Mouse (Mus musculus) left cerebral cortex, postnatal 4 days (tissue): ENCODE data around the gene Limd1. TPM values are rescaled to one million over a fixed set of nuclear protein-coding genes. Genes with fewer than 3 reads are reported as not detected.
A peak's percentile ranks its signal among the peaks of the same experiment; 100 is the strongest.

ENCODE experiments used
- DNase-seq: peaks from one replicate; pipeline ENCODE4 v3.0.0-alpha.2; 2022
- intact Hi-C: fragments of 180-260 bp; cut with DNase I; formaldehyde crosslinking; loops from one replicate; pipeline ENCODE4 v1.15.1; 2025
- total RNA-seq, 2 experiments: library from RNA; stranded (reverse); gene quantifications; 2 replicates each; pipeline ENCODE4 v1.2.3; 2021

The Limd1 gene
- total RNA-seq, 2 experiments from 2014 or later: 9.5 to 10.2 TPM

DNA sequence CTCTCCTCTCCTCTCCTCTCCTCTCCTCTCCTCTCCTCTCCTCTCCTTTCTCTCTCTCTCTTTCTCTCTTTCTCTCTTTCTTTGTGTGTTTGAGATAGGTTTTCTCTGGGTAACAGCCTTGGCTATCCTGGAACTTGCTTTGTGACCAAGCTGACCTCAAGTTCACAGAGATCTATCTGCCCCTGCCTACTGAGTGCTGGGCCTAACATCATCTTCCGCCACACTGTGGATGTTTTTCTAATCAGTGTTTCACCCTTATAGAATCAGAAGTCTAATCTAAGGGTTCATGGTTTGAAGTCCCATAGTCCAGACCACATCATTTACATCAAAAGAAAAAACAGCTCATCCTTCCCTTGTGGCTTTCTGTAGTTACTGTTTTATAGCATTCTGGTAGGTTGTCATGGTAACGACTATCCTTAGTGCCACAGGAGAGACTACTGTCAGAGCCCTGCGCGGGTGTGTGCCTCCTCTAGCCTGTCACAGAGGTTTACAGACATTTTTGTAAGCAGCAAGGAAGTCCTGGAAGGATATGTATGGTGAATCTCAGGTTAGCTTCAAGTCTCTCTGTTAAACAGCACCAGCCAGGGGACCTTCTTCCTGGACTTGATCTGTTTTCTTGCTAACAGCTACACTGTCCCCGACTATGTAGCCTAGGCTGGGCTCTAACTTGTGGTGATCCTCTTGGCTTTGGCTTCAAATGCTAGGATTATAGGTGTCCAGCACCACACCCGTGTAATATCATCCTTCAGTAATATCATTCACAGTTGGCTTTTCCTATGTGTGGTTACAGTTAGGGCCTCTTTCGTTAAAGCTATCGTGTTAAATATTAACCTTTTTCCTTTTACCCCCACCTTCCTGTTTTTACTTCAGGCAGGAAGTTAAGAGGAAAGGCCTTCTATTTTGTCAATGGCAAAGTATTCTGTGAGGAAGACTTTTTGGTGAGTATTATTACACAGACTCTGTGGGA lies 31.4 kb downstream of the Limd1 start:
- intact Hi-C loops: loop anchor here (5.0 kb wide), 1 partner anchor 53 kb away; no protein-coding TSS in a partner anchor
- DNase-seq: no peak

DNA sequence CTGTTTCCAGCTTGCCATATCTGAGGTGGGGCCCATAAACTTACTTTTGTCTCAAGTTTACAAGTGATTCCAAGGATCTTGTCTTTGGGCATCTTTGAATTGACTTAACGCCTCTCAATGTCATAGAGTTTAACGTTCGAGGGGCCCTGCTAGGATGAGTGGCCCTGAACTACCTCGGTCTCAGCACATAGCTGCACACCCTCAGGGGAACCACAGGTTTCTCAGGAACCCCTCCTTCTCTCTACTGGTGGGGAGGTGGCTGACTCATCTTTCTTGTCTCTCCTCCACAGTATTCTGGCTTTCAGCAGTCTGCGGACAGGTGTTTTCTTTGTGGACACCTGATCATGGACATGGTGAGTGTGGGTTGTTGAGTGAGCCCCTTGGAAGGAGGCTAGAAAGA lies 32.4 kb downstream of the Limd1 start:
- no peak for DNase-seq
- intact Hi-C loops: no loop called here

DNA sequence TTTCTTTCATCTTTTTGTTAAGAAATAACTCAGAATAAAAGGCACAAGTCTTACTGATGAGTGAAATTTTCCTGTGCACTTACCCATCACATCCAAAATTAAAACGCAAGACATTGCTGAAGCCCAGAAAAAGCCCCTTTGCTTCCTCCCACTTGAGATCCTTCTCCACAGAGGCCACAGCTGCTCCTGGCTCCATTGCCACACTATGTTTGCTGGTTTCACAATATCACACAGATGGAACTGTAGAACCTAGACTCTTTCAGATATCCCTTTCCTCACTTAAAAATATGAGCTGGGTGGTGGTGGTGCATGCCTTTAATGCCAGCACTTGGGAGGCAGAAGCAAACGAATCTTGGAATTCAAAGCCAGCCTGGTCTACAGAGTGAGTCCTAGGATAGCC lies 34.0 kb downstream of the Limd1 start:
- no peak for DNase-seq
- intact Hi-C loops: no loop called here

DNA sequence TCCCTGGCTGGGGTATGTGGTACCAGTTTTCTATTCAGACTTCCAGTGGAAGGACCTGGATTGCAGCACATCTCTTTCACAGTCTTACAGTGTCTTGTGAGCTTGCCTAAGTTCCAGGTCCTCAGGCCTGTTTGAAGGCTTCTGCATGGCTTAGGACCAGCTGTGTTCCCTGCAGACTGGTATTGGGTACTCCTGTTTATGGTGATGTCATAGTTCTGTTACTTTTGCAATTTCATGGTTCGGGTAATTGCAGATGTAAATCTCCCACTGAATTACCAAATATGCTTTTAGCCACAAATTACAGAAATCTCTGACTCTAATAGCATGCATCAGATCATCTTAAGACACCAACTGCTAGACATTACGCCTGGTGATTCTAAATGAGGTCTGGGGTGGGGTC lies 36.6 kb downstream of the Limd1 start:
- no peak for DNase-seq
- intact Hi-C loops: no loop called here

DNA sequence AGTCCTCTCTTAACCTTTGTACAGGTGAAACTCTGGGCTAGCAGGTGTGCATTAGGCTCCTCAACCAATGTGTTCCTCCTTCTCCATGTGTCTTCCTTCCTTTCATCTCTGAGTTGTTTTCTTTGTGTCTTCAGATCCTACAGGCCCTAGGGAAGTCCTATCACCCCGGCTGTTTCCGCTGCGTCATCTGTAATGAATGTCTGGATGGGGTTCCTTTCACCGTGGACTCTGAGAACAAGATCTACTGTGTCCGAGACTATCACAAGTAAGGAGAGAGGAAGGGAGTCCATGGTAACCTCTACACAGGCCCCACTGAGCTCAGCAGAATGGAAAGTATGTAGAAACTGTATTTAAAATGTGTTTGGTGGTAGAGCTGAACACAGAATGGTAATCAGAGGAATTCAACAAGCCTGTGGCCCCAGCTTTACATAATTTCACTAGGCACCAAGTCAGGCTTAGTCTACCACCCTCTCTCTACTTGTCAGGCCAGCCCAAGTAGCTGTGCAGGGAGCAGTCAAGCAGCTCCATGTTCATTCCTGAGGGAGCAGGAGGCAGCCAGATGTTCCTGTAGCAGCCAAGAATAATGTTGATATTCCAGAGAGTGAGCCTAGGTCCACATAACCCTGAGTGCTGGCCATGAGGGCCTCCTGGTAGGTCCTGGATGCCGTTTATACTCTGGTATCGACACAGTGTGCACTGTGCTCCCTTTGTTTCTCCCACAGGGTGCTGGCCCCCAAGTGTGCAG lies 38.3 kb downstream of the Limd1 start:
- intact Hi-C loops: no loop called here

DNA sequence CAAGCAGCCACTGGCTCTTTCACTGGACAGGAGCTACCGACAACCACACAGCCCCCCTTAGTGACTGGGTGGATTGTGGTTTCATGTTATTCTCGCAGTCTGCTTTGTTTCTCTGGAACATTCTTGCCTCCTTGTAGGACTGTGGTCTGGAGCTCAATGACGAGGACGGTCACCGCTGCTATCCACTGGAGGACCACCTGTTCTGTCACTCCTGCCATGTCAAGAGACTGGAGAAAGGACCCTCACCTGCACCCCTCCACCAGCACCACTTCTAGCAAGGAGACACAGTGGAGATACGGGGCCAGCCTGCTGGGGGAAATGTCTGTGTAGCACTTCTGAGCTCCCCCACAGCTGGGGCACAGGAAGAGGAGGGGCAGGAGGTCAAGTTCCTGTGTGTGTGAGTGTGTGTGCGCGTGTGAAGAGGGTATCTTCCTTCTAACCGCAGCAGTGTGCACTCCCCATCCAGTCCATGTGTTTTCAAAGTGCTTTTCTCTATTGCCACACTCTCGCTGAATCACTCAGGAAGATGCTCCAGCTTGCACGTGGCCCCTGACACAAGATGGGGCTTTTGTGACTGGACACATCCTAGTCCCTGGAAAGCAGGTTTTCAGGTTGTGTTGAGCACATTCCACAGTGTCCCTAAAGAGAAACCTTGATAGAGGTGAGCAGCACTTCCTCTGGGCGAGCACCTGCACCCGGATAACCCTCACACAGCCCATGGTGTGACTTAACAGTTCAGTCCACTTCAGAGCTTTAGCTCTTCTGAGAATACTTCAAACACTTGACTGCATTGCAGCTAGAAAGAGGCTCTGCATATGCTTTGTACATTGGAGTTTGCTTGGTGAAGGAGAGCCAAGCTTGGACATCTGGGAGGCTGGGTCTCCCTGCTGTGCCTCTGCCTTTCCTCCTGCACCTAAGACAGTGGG lies 40.7 kb downstream of the Limd1 start:
- DNase-seq: no peak
- intact Hi-C loops: no loop called here

More for the DNA sequence above, 38.3 kb downstream of the Limd1 start:
- DNase-seq: no peak

DNA sequence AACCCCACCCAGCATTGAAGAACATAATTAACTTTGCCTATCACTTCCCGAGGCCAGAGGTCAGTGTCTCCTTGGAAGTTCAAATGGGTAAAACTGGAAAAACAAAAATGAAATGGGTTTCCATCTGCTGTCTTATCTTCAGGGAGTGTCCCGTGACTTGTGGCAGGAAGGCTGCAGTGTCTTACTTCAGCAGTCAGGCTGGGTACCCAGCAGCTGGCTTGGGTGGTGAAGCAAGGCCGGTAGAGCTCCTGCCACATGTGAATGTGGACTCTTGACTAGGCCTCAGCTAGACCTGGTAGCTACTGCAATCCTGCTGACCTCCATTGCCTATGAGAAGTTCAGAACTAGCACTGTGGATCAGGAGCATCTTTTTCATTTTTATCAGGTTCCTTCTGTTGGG lies 42.2 kb downstream of the Limd1 start:
- DNase-seq: no peak
- intact Hi-C loops: loop anchor here (10.0 kb wide), 2 partner anchors 156 to 256 kb away; partner anchors contain the start of genes Lars2 and Tmem158

DNA sequence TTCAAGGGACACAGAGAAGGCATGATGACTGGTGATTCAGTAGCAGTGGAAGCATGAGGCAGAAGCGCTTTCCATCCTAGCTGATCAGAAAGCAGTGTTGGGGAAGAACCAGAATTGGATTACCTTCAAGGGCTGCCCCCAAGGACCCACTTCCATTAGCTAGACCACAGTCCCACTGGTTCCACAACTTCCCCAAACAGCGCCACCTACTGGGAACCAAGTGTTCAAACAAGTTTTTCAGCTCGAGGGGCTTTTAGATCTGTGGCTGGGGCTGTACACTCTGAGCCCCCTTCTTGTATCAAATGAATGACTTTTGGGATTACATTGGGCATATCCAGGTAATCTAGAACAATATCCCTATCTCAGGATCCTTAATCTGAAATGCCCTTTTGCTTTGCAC lies 45.2 kb downstream of the Limd1 start:
- peak; percentile 38 for DNase-seq
- intact Hi-C loops: loop anchor here (2.0 to 10.0 kb wide), 4 partner anchors 75 to 365 kb away; partner anchors contain the start of genes Lars2 and Tmem158

DNA sequence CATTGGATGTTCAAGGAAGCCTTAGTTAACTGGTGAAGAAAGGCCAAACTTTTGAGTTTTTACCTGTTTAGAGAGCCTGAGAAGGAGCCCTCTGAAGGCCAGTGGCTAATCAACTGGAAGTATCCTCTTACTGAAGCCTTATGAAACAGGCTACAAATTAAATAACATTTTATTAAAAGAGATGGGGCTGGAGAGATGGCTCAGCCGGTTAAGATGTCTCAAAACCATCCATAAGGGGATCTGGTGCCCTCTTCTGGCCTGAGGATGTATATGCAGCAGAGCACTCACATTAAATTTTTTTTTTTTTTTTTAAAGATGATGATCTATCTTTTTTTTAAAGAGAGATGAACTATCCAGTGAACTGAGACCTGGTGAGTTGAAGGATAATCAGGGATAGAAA lies 46.6 kb downstream of the Limd1 start:
- intact Hi-C loops: loop anchor here (2.0 to 10.0 kb wide), 4 partner anchors 76 to 366 kb away; partner anchors contain the start of genes Lars2 and Tmem158
- DNase-seq: peak; percentile 63

DNA sequence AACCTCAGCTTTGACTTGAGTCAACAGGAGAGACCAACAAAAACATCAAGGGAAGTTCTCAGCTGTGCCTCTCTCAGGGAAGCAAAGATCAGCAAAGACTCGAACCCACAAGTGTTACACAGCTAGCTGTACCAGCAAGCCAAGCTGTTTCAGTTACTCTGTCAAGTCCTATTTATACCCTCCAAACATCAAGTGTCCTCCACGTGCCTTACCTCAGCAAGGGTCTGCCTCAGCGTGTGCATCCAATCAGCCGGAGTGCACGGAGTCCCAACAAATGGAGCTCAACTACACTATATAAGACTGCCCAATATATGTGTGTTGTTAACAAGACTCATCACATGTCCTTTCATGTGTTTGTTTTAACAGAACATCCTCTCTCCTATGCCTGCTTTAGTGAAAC lies 48.0 kb downstream of the Limd1 start:
- intact Hi-C loops: loop anchor here (10.0 kb wide), 2 partner anchors 162 to 262 kb away; partner anchors contain the start of genes Lars2 and Tmem158

DNA sequence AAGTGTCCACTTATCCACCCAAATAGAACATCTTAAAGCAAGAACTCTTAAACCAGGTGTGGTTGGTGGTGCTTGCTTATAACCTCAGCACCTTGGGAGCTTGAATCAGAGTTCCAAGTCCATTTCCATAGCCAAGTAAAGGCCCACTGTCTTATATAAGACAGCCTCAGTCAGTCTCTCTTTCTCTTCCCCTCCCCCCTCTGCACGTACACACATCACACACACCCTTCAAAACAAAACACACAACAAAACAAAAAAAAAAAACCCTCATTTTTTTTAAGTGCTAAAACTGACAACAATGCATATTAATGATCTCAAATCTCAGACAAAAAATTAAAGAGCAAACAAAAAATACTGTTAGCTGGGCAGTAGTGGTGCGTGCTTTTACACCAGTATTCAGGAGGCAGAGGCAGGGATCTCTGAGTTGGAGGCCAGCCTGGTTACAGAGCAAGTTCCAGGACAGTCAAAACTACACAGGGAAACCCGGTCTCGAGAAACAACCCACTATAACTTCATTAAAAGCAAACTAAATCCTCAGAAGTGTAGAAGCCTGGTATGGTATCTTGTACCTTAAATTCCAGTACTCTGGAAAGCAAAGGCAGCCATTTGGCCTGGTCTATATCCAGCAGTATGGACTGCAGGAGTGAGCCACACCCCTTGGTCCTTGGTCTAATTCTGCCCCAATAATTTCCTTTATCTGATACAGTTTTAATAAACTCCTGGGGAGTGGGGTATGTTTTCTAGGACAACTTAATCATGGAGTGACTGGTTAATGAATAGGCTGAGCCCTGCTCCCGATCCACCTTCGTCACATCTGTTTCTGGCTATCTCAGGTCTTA lies 49.8 kb downstream of the Limd1 start:
- DNase-seq: no peak
- intact Hi-C loops: loop anchor here (10.0 kb wide), 2 partner anchors 164 to 264 kb away; partner anchors contain the start of genes Lars2 and Tmem158

More for the DNA sequence above, 48.0 kb downstream of the Limd1 start:
- DNase-seq: no peak

DNA sequence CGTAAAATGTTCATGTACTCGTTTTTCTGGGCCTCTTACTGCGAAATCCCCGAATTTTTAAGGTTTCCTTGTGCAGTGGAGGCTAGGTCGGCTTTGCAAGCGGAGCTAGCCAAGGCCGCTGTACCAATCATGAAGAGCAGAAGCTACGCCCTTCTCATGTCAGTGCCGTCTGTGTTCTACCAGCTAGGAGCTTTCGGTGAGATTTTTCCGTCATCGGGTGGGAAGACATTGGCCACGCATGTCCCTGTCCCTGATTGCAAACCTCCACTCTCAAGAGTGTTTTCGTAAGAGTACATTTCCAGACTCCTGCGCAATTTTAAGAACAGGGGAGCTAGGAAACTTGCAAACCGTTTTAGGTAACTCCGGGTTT lies 50.4 kb downstream of the Limd1 start:
- intact Hi-C loops: loop anchor here (10.0 kb wide), 2 partner anchors 164 to 264 kb away; partner anchors contain the start of genes Lars2 and Tmem158
- peak; percentile 32 for DNase-seq

DNA sequence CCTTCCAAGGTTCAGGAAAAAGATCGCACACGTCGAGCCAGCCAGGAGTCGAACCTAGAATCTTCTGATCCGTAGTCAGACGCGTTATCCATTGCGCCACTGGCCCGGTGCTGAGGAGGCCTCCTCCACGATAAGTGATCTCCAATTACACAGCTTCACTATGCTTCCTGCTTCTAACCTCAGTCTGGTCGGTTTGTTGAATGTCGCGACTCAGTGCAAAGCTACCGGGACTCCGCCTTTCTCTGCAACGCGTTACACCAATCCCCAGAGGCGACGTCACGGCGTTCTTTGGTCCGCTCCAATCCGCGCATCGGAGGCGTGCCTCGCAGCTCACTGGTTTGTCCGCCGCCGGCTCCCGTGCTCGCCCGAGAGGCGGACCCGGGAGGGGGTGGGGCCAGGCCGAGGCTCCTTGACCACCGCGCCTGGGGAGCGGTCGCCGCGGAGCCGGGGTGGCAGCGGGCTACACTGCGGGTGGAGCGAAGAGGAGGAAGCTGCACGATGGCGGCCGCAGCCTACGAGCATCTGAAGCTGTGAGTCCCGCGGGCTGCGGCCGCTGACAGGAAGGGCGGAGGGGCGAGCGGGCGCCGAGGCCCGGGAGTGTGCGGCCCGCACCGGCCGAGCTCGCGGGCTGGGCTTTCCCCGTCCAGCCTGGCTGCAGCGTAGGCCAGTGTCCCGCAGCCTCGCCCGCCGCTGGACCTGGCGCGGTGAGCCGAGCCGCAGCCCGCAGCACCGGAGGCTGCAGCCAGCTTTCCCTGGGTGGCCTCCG lies 51.1 kb downstream of the Limd1 start, which contains the start of gene Sacm1l:
Sacm1l (plus strand) TSS at position 368 of the 766 bp plus-strand sequence.
- intact Hi-C loops: loop anchor here (10.0 kb wide), 2 partner anchors 165 to 265 kb away; partner anchors contain the start of genes Lars2 and Tmem158
- DNase-seq: peak; percentile 99

DNA sequence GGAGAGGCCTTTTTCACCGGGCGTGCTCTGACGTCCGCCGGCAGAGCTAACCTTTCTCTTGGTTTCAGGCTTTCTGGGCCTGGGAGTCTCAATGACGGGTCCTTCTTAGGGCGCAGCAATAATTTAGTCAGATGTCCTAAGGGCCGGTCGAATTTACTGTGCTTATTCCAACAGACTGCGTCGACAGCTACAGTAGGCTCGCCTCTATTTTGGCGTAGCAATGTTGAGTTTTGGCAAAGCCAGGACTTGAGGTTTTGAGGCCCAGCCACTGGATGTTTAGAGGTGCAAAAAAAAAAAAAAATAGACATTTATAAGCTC lies 51.6 kb downstream of the Limd1 start:
- intact Hi-C loops: no loop called here
- no peak for DNase-seq

DNA sequence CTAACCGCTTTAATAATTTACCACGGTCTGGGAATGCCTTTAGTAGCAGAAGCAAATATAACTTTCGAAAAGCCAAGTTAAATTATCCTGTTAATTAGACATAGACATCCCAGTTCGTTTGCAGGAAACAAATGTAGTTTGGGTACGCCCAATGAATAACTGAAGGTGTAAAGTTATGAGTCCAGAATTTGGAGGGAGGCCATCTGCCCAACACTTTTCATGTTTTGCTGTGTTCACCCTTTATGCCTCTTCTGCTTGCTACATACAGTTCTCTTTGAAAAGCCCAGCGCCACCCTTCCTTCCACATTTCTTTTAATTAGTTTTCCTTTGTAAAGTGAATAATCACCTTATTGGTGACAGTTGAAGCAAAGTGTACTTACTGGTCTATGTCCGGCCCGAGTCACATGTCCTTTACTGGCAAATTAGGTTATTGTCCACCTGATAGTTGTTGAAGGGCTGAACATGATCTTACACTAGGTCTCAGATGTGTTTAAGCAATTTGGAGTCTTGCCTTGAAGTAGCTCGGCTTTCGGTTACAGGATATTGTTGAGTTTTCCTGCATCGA lies 52.1 kb downstream of the Limd1 start:
- DNase-seq: no peak
- intact Hi-C loops: no loop called here

DNA sequence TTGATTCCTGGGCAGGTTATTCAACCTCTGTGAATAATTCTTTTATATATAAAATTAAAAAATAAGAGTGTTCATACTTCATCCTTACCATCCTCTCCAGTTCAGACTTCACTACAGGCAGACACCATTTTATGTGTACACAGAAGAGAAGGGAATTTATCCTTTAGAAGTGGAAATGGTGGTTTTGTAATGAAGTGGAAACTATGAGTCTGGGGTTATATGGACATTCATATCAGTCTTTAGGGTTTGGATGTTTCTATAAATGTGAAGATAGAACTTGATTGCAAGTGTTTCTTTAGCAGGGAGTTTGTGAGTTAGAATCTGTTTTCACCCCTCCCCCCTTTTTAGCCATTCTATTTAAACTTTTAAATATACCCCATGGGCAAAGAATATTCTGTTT lies 52.7 kb downstream of the Limd1 start:
- DNase-seq: no peak
- intact Hi-C loops: no loop called here

DNA sequence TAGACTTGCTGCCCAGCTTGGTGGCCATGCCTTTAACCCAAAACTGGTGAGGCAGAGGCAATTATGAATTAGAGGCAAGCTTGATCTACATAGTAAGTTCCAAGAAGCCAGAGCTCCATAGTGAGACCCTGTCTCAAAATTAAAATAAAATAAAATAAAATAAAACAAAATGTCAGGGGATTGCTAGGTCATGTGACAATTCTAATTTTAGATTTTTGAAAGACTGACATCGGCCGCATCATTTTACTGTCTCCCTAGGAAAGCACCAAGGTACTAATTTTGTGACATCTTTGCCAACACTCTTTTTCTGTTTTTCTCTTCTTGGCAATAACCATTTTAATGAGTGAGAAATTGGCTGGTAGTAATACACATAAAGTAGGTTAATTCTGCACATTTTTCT lies 58.1 kb downstream of the Limd1 start:
- no peak for DNase-seq
- intact Hi-C loops: no loop called here

DNA sequence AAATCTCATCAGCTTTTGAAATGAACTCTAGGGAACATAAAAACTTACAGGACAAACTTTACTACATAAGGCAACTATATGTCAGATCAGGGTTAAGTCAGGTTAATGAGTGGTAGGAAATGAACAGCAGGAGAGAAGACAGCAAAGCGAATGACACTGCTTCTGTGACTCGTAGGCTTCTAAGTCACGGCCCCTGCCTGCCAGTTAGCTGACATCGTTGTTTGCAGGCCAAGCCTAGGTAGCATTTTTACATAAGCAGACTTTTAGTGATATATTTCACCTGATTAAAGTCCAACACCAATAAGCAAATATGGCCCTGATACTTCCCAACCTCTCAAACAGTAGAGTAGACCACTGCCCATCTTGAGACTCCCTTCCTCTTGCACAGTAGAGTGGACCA lies 59.7 kb downstream of the Limd1 start:
- intact Hi-C loops: no loop called here
- no peak for DNase-seq
